Mouse (Mus musculus) liver, embryonic 14.5 days (tissue): Measurements from ENCODE around the gene Cdh26.
A peak's percentile ranks its signal among the peaks of the same experiment; 100 is the strongest.

ENCODE experiments used
- CTCF ChIP-seq: IDR thresholded peaks from 2 replicates; pipeline ENCODE4 v1.5.1; 2016; ENCODE audit warnings: antibody characterized with exemption, low read depth, control low read depth
- EP300 ChIP-seq: IDR thresholded peaks from 2 replicates; pipeline ENCODE4 v1.6.1; 2016; ENCODE audit warnings: antibody characterized with exemption, low read depth

GRCm38 (mm10) chr2:178507379-178508014, 77.2 kb downstream of the Cdh26 start:
- TF ChIP-seq CTCF: peak; percentile 86
- TF ChIP-seq EP300: no peak
